26 mouse cellular contexts compared by ENCODE assay signal in the genomic region with DNA sequence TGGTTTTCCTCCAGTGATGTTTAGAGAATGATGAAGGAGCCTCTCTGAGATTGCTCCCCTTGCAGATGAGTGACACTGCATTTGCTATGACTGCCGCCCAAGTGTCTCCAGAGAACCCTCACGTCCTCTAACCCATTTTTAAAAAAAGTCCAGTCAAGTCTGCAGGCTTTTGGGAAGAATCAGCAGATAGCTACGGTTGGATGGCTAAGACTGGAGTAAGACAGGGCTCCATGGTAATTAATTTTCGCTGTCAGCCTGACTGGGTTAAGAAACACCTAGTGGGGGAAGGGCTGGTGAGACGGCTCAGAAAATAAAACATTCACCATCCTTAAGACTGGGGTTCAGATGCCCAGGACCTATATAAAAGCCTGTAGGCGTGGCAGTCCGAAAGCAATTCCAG.
DNase-seq lines count a peak whose midpoint lies in the region; ATAC-seq and TF ChIP-seq lines count a peak whose summit lies in the region.
"Had no signal": no experiment of that assay in that cellular context is flagged by ENCODE, and none has a peak within 500 bp of the region (broad histone marks: within the 10 kb centered on the region; RNA-seq: fewer than 3 reads in every experiment).

No protein-coding gene starts in this region.

- no peaks in the 10 kb centered on the region for H3K36me3 ChIP-seq in hindbrain, embryonic 12.5 days
- no peaks in the 10 kb centered on the region for H3K36me3 ChIP-seq in hindbrain, embryonic 14.5 days (replicated peaks; ENCODE audit: control insufficient read depth, insufficient read depth)
- no peaks in the 10 kb centered on the region for H3K36me3 ChIP-seq in hindbrain, postnatal 0 days (ENCODE audit: insufficient read depth, low read length)
- no peaks in the 10 kb centered on the region for H3K36me3 ChIP-seq in hindbrain, embryonic 10.5 days
- no peaks in the 10 kb centered on the region for H3K36me3 ChIP-seq in midbrain, postnatal 0 days (ENCODE audit: insufficient read depth, low read length)
- no peaks in the 10 kb centered on the region for H3K36me3 ChIP-seq in midbrain, embryonic 10.5 days
- H3K36me3 ChIP-seq: embryonic facial prominence, embryonic 10.5 days; embryonic facial prominence, embryonic 13.5 days had no signal

- ATAC-seq in hindbrain, embryonic 12.5 days (ENCODE audit: low FRiP score): no peak
- ATAC-seq in hindbrain, embryonic 14.5 days (ENCODE audit: low FRiP score): no peak
- no peak for ATAC-seq in hindbrain, postnatal 0 days
- ATAC-seq in midbrain, postnatal 0 days (ENCODE audit: low FRiP score): no peak
- ATAC-seq: forebrain, embryonic 14.5 days; forebrain, postnatal 0 days; inflammation-experienced regulatory T-cells, adult 6 months; intestine, embryonic 16.5 days had no signal

- H3K4me1 ChIP-seq in hindbrain, embryonic 12.5 days: peaks cover 18% of the 10 kb centered on the region
- H3K4me1 ChIP-seq in hindbrain, embryonic 14.5 days (replicated peaks; ENCODE audit: control insufficient read depth, insufficient read depth, low read length): peaks cover 8% of the 10 kb centered on the region
- no peaks in the 10 kb centered on the region for H3K4me1 ChIP-seq in hindbrain, postnatal 0 days (ENCODE audit: insufficient read depth, low read length)
- peaks cover 26% of the 10 kb centered on the region for H3K4me1 ChIP-seq in hindbrain, embryonic 10.5 days (replicated peaks)
- no peaks in the 10 kb centered on the region for H3K4me1 ChIP-seq in midbrain, postnatal 0 days (ENCODE audit: insufficient read depth, low read length)
- peaks cover 17% of the 10 kb centered on the region for H3K4me1 ChIP-seq in midbrain, embryonic 10.5 days

- TF ChIP-seq CTCF in hindbrain, postnatal 0 days (IDR thresholded peaks at IDR 0.05; ENCODE audit: low read depth): no peak
- no peak for TF ChIP-seq CTCF in midbrain, postnatal 0 days (IDR thresholded peaks at IDR 0.05)

- H3K9ac ChIP-seq in hindbrain, embryonic 12.5 days: no peak overlapping the region
- H3K9ac ChIP-seq in hindbrain, embryonic 14.5 days: no peak overlapping the region
- no peak overlapping the region for H3K9ac ChIP-seq in hindbrain, postnatal 0 days (replicated peaks; ENCODE audit: low read length)
- H3K9ac ChIP-seq in midbrain, postnatal 0 days (replicated peaks; ENCODE audit: low read length, poor library complexity, severe bottlenecking): no peak overlapping the region
- H3K9ac ChIP-seq: embryonic facial prominence, embryonic 13.5 days; forebrain, postnatal 0 days had no signal

- WGBS in hindbrain, embryonic 12.5 days: 54% methylated on average over 7 of the region's 7 CpGs
- WGBS in hindbrain, embryonic 14.5 days: 47% methylated on average over 7 of the region's 7 CpGs
- WGBS in hindbrain, postnatal 0 days: 45% methylated on average over 7 of the region's 7 CpGs
- WGBS in hindbrain, embryonic 10.5 days: 63% methylated on average over 7 of the region's 7 CpGs
- WGBS in midbrain, postnatal 0 days: 63% methylated on average over 7 of the region's 7 CpGs
- WGBS in midbrain, embryonic 10.5 days: 78% methylated on average over 7 of the region's 7 CpGs

- H3K27me3 ChIP-seq in hindbrain, embryonic 12.5 days: peaks cover 4% of the 10 kb centered on the region; the same call in 1 of the 2 replicates
- H3K27me3 ChIP-seq in hindbrain, embryonic 14.5 days (ENCODE audit: control insufficient read depth, insufficient read depth, low read length): no peaks in the 10 kb centered on the region
- no peaks in the 10 kb centered on the region for H3K27me3 ChIP-seq in hindbrain, postnatal 0 days (ENCODE audit: insufficient read depth, low read length)
- no peaks in the 10 kb centered on the region for H3K27me3 ChIP-seq in hindbrain, embryonic 10.5 days (ENCODE audit: insufficient read depth, poor library complexity, severe bottlenecking)
- H3K27me3 ChIP-seq in midbrain, postnatal 0 days (ENCODE audit: insufficient read depth, low read length): no peaks in the 10 kb centered on the region
- H3K27me3 ChIP-seq in midbrain, embryonic 10.5 days (ENCODE audit: low read depth, poor library complexity, severe bottlenecking): no peaks in the 10 kb centered on the region
- H3K27me3 ChIP-seq: embryonic facial prominence, embryonic 13.5 days had no signal

- no peaks in the 10 kb centered on the region for H3K9me3 ChIP-seq in hindbrain, embryonic 12.5 days (replicated peaks)
- H3K9me3 ChIP-seq in hindbrain, embryonic 14.5 days (ENCODE audit: control insufficient read depth, low read length): no peaks in the 10 kb centered on the region
- H3K9me3 ChIP-seq in hindbrain, postnatal 0 days (ENCODE audit: low read length): no peaks in the 10 kb centered on the region
- no peaks in the 10 kb centered on the region for H3K9me3 ChIP-seq in hindbrain, embryonic 10.5 days
- H3K9me3 ChIP-seq in midbrain, postnatal 0 days (ENCODE audit: low read length): no peaks in the 10 kb centered on the region
- H3K9me3 ChIP-seq in midbrain, embryonic 10.5 days (replicated peaks): no peaks in the 10 kb centered on the region
- H3K9me3 ChIP-seq: embryonic facial prominence, embryonic 10.5 days; embryonic facial prominence, embryonic 13.5 days had no signal

- H3K4me2 ChIP-seq in hindbrain, embryonic 12.5 days (replicated peaks): no peak overlapping the region
- no peak overlapping the region for H3K4me2 ChIP-seq in hindbrain, embryonic 14.5 days (replicated peaks)
- no peak overlapping the region for H3K4me2 ChIP-seq in hindbrain, postnatal 0 days (ENCODE audit: low read depth, low read length)
- no peak overlapping the region for H3K4me2 ChIP-seq in midbrain, postnatal 0 days (ENCODE audit: low read depth, low read length, poor library complexity, severe bottlenecking)
- H3K4me2 ChIP-seq: embryonic facial prominence, embryonic 13.5 days; heart, embryonic 11.5 days had no signal

- 0 out of 2 replicates have a peak overlapping the region, but pooled peaks have one; percentile 32 for H3K27ac ChIP-seq in hindbrain, embryonic 12.5 days
- no peak overlapping the region for H3K27ac ChIP-seq in hindbrain, embryonic 14.5 days
- no peak overlapping the region for H3K27ac ChIP-seq in hindbrain, postnatal 0 days
- H3K27ac ChIP-seq in hindbrain, embryonic 10.5 days: no peak overlapping the region
- no peak overlapping the region for H3K27ac ChIP-seq in midbrain, postnatal 0 days (ENCODE audit: low read depth, low read length)
- H3K27ac ChIP-seq in midbrain, embryonic 10.5 days (replicated peaks): no peak overlapping the region
- H3K27ac ChIP-seq: embryonic facial prominence, embryonic 13.5 days; gastrocnemius, adult 2 months had no signal

- H3K4me3 ChIP-seq in hindbrain, embryonic 12.5 days: no peak overlapping the region
- no peak overlapping the region for H3K4me3 ChIP-seq in hindbrain, embryonic 14.5 days (replicated peaks; ENCODE audit: low read length)
- H3K4me3 ChIP-seq in hindbrain, postnatal 0 days (ENCODE audit: low read length): no peak overlapping the region
- H3K4me3 ChIP-seq in hindbrain, embryonic 10.5 days: no peak overlapping the region
- no peak overlapping the region for H3K4me3 ChIP-seq in midbrain, postnatal 0 days (ENCODE audit: low read depth, low read length)
- no peak overlapping the region for H3K4me3 ChIP-seq in midbrain, embryonic 10.5 days
- H3K4me3 ChIP-seq: embryonic facial prominence, embryonic 10.5 days; embryonic facial prominence, embryonic 13.5 days; erythroblast, embryonic 14.5 days; gastrocnemius, adult 2 months had no signal

- no peak for DNase-seq in hindbrain, embryonic 14.5 days (ENCODE audit: low spot score)
- DNase-seq in hindbrain, postnatal 0 days (ENCODE audit: low spot score): peak; percentile 20
- no peak for DNase-seq in hindbrain, embryonic 10.5 days (ENCODE audit: low spot score)
- peak; percentile 34 for DNase-seq in midbrain, postnatal 0 days (ENCODE audit: low spot score)
- DNase-seq in midbrain, embryonic 10.5 days (ENCODE audit: low spot score): no peak
- DNase-seq: adrenal gland, adult 8-10 months; adrenal gland, postnatal 25 days; B cell, adult 2 months; cerebellum, adult 11-12 months; cerebellum, adult 8-10 months; cerebellum, postnatal 10 days; cerebellum, postnatal 36 days; embryo, embryonic 11 days; forebrain, postnatal 0 days; gastrocnemius, adult 2 months; gastrocnemius, postnatal 14 days; heart, adult 11 months; kidney, adult 18-20 months had no signal

Comparison
In these comparisons a context has a peak if more than half of its experiments do, and no peak if none do; other contexts are left out.
1. DNase-seq: peak in hindbrain, postnatal 0 days (single experiment) and midbrain, postnatal 0 days (single experiment); none in hindbrain, embryonic 14.5 days (single experiment), hindbrain, embryonic 10.5 days (single experiment) and midbrain, embryonic 10.5 days (single experiment).